Mouse (Mus musculus): ENCODE measurements around the gene Lpp.

Lpp gene

DNA sequence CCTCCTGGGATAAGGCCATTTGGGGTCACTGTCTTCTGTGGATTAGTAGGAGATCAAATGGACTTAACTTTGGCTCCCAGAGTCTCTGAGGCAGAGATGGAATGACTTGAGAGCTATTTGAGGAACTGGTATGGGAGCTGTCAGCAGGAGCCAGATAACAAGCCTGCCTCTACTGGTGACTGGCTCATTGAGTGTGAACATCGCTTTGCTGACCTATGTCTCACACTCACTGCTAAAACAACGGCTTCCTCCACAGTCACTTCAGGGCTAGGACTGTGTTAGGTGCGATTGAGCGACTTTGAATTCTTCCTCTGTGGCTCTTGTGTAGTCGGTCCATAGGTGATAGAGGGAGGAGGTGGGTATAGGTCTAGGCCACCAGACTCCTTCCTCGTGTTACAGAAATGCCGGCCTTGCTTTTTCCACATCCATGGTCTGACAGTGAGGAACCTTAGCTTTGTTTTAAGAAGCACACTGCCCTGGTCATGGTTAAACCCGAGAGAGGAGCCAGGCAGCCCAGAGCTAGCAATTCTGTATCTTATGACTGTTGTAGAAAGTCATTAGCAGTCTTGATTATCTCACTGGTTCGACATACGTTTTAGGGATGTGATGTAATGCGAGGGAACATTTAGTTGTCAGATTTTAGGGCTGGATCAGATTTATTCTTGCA lies 108.5 kb downstream of the Lpp start:
- DNase-seq (ENCODE audit: low spot score) = no peak

DNA sequence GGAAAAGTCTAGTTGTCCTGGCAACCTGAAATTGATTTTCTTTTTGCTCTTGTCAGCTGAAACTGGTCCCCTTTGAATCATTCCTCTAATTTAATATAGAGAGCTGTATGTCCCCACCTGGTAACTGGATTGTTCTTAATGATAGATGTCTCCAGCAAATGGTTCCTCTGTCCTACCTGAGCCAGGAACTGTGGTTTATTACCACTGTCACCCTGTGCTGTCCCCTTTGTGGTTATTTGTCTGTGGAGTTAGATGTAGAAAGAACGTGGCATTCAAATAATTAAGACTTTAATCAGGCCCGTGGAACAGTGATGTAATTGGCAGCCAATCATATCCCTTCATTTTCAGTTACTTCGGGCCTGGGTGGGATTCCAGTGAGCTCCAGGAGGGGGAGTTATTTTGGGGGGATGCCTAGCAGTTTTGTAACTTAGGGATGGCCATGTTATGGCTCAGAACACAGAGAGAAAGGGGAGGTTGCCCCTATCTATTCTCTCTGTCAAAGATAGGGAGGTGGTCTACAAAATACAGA lies 109.1 kb downstream of the Lpp start:
- DNase-seq (ENCODE audit: low spot score) = no peak

DNA sequence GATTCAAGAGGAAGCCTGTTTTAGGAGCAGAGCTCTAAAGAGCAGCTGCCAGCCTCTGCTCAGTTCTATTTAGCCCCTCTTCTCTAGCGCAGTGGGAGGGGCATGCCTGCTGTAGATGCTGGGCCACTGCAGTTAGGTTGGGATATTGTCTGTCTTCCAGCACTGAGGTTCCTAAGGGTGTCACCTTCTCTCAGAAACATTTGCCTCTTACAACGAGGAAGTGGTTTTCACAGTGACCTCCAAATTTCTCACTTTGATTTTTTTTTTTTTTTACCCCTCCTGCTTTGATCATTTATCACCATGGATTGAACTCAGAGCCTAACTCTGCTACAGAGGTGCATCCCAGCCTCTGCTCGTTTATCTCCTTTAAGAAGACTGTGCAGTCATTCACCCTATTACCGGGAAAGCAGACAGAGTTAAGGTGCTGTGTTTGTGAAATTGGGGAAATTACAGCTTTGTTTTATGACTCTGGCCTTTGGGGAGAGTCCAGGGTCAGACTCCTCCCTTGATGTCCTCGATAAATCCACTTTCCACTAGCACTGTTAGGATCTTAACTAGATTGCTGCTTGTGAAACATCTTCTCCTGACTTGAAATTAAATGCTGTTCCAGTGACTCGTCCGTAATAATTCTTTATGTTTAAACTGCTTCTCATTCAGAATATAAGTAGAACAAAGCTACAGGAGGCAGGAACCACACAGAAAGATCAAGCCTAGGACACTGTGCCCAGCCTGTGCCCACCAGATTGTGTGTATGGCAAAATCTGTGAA lies 111.7 kb downstream of the Lpp start:
- no peak for DNase-seq (ENCODE audit: low spot score)

DNA sequence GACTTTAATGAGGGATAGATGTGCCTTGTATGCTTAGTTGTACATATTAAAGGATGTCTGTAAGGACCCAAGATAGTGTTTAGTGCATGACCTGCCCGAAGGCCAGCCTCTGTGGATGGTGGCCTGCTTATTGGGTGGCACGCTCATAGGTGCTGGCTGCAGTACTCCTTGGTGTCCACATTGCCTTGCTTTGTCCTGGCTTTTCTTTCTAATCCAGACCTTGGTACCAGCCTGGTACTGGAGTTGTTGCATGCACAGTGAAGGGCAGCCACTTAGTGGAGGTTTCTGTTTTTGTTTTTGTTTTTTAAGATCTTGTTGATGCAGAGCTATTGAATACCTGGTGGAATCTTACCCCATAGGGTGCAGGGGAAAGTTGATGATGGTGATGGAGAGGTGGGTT lies 112.9 kb downstream of the Lpp start:
- DNase-seq (ENCODE audit: low spot score) = no peak

DNA sequence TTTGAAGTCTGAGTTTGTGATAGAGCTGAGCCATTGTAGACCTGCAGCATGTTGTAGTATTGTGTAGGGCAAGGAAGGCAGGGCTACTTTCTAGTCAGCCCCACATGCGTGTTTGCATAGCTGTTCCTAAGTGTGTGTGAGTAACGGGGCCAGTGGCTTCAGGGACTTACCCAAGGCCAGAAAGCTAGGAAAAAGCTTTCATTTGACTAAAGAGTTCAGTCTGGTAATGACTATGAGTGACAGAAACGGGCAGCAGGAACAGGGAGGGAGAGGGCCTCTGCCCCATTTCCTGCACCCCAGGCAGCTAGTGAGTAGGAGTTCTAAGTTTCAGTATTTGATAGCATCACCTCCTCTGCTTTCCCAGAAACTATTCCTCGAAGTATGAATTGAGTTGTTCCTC lies 113.4 kb downstream of the Lpp start:
- DNase-seq (ENCODE audit: low spot score) = no peak

DNA sequence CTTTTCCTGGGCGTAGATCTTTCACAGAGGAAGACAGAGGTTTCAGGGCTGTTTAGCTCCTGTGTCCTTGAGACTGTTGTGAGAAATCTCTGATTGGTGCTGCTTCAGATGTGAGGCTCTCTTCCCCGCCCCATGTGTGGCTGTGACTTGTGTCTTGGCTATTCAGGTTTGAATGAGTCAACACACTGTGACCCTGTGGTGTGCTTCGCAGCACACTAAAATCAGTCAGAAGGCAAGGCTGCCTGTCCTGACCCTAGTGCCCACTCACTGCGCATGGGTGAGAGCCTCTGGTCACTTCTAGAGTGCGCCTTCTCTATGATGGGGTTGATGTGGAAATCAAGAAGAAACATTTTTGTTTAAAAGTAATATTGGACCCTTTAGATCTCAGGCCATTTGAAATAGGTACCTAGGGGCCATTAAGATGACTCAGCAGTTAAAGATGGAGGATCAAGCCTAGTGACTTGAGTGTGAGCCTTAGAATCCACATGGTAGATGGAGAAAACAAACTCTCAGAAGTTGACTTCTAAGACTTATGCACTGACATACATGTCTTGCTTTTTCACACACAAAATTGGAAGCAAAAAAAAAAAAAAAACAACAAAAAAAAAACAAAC lies 114.7 kb downstream of the Lpp start:
- no peak for DNase-seq (ENCODE audit: low spot score)

DNA sequence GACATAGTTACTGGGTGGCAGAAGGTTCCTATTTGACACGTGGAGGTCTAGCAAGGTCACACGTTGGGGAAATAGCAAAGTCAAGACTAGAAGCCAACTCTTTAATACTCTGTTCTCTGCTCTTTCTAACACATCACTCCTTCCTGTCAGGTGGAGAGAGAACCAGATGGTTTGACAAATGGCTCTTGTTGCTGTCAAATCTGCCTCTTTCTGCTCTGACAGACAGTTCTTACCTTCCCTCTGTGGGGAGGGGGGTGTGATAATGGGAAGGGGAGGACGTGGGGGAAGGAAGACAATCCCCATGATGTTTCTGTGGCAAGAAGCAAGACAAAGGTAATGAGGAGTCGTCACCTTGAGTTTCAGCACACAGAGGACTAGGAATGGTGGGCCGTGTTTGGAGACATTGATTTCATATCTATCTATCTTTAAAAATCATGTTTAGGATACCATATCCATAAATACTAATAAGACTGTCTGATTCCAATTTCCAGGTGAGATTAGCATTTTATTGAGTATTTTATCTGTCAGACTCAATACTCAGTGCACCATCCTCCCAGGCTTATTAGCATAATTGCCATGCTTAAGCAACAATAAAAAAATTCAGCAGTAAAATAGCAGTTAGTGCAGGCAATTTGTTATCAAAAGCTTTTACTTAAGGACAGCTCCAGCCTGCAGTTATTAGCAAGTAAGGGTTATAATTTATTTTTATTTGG lies 115.9 kb downstream of the Lpp start:
- no peak for DNase-seq (ENCODE audit: low spot score)

DNA sequence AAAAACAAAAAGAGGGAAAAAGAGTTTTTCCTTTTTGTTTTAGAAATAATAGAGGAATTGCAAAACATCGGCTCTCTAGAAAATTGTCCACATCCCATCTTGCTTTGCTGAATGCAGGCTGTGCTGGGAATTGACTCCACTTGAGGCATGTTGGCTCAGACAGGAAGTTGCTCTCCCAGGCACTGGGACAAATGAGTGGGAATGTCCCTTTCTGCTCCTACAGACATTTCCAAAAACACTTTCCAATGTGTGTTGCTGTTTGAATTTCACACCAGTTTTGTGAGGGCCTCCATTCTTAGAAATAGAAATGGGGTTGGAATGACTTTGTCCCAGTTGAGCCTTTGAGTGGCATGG lies 116.5 kb downstream of the Lpp start:
- DNase-seq (ENCODE audit: low spot score) = no peak

DNA sequence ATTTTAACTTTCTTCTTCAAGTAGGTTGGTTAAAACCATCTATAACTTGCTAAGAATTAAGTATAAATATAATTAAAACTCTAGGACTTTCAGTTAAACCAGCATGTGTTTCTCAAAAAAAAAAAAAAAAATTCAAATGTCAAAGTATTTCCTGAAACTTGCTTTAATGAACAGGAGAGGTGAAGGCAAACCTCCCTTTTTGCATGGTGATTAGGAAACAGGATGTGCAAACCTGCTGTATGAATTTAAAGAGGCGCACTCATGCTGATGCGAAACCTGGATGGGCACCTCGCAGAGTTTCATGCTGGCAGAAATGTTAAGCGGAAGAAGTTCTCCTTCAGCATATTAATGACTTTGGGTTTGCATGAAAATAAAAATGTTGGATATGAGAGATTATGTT lies 119.9 kb downstream of the Lpp start:
- no peak for DNase-seq (ENCODE audit: low spot score)

DNA sequence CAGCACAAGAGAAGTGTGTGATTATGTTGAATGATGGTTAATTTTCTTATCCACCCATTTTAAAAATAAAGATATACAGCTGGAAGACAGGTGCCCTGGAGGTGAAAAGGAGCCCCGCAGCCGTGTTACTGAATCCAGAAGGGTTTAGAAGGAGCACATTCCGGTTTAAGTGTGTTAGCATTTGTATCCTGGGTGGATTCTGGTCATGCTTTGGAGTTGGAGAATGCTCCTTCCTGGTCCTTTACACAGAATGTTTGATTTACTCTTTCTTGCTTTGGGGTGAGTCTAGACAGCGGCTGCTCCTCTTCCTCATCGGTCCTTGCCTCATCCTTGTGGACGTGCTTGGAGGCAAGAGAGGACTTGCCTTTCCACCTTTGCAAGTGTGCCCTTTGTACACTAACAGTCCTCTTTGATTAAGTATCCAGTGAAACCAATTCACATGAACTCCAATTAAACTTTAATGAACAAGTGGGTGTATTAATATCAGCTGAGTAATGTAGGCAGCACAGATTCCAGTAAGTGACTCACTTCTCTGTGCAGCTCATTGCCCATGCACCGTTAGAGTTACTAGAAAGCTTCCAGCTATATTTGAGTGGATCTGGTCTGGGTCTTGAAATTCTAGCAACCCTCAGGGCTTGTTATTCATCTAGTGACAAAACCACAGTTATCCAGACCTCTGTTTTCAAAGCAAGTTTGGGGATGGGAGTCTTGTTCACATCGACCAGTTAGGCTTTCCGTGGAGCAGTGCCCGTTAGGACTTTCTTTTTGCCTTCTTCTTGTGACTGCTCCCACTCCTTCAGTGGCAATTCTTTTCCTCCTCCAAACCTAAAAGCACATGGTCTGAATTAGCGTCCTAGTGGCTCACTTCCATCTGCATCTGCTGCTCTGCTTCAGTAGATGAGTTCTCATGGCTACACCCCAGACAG lies 121.8 kb downstream of the Lpp start:
- no peak for DNase-seq (ENCODE audit: low spot score)

DNA sequence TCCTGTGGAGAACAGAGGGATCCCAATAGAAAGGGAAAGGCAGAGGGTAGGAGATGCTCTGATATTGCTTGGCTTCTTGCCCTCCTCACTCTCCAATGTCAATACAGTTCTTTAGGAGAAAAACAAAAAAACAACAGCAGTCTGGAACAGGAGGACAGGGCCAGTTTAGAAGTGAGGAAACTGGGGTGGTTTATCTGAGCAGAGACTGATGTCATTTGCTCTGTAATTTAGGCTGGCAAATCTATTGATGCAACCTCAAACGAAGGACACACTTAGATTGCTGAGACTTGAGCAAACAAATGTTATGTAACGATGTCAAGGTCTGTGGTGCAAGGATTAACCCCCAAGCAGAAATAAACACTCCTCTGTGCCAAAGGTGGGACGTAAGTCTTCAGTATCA lies 123.7 kb downstream of the Lpp start:
- DNase-seq (ENCODE audit: low spot score) = no peak

DNA sequence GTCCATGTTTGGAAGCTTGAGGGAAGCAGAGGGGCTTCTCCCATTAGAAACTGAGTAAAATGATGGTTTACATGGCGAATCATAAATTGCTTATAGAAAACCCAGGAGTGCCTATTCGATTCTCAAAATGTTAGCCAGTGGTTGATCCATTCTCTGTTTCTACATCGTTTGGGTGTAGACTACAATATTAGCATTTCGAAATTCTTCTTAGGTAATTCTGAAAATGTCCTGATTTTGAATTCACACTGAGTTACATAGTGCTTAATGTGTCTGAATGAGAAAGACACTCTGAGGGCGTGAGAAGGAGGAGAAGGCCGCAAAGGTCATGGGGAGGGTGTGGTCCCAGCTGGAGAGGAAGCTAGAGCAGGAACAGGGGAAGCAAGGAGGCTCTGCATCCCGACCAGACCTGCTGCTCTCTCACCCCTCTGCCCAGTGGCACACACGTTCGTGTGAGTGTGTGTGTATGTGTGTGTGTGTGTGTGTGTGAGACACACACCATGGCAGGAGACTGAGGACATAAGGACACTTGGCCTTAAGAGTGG lies 124.3 kb downstream of the Lpp start:
- DNase-seq (ENCODE audit: low spot score) = no peak

DNA sequence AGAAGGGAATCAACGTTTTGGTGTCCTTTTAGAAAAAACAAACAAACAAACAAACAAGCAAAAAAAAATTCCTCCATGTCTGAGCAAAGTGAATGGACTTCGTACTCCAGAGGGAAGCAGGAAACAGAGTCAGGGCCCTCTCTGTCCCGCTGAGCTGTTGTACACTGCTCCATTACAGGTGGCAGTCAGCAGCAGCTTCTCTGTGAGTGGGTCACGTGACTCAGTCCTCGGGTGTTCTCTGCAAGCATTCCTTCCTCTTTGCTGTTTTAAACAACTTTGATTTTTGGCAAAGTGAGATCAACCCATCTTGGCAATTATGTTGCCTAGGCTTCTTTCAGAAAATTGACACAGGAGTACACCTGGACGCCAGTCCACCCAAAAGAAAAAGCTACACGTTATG lies 125.5 kb downstream of the Lpp start:
- DNase-seq (ENCODE audit: low spot score) = no peak

DNA sequence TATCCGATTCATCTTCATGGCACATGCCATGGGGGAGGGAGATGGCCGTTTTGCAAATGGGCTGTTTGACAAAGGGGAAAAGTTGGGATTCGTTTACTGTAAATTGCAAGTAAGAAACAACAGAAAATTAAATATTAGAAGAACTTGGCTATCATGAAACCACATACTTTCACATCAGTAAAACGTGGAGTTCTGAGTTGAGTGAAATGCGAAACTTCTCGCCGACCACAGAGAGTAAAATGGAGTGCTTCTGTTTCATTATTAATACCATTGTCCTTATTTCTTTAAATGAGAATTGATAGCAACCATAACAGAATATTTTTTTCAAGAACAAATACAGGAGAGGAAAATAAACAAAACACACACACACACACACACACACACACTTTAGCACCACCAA lies 133.9 kb downstream of the Lpp start:
- no peak for DNase-seq (ENCODE audit: low spot score)

DNA sequence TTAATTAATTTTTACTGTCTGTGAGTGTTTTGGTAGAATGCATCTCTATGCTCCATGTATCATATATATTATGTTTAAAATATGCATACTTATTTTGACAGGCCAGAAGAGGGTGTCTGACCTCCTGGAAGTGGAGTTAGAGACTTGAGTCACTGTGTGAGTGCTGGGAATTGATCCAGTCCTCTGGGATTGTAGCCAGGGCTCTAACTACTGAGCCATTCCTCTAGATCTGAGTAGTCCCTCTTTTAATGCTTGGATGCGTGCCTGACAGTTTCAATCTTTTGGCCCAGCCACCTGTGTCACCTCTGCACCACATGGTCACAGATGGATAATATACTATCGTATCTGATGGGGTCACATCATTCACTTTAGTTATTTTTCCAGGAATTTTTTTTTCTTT lies 138.4 kb downstream of the Lpp start:
- no peak for DNase-seq (ENCODE audit: low spot score)

DNA sequence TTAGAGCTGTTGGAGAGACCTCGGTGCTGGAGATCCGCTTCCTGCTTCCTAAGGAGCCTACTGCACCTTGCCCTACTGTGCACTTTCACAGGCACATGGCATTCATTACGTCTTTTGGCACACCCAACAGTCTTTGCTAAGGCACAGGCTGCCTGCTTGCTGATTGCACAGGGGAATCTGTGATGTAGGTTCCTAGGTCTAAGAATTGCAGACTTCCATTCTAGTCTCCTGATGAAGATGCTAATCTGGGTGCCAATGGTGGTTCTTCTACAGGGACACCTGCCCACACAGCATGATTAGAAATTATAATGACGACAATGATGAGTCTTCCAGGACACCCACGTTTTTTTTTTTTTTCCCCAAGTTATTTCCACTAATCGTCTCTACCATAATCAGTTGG lies 141.9 kb downstream of the Lpp start:
- peak; percentile 16 for DNase-seq (ENCODE audit: low spot score)

DNA sequence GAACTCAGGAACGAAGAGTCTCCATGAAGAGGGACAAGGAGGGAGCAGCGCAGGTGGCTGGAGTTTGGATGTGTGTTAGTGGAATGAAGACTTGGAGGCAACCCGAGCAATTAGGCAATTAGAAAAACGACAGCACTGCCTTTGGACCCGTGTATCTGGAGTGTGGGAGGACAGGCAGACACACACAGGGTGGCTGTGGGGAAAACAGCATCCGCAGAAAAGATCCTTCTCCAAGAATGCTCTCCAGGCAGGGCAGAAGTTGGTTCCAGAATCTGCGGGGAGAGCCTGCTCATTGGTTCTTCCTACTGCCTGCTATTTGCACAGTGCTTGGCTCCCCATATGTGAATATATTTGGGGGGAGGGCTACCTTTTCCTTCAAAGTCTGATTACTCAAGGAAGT lies 143.0 kb downstream of the Lpp start:
- no peak for DNase-seq (ENCODE audit: low spot score)

DNA sequence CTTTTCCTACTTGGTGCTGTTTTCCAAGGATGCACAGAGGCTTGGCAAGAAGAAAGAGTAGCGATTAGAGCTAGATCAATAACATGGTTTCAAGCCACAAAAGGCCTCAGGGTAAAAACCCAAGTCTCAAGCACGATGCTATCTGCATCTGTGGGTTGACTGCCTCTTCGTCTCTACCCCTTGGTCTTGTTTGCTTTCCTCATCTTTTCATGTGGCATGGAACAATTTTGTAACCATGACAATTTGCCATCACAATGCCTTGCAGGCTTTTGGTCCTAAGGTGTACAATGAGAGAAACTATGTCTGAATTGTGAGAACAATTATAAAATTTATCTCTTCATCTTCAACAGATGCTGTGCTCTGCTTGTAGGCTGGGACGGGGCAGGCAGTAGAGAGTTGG lies 145.7 kb downstream of the Lpp start:
- DNase-seq (ENCODE audit: low spot score) = no peak

DNA sequence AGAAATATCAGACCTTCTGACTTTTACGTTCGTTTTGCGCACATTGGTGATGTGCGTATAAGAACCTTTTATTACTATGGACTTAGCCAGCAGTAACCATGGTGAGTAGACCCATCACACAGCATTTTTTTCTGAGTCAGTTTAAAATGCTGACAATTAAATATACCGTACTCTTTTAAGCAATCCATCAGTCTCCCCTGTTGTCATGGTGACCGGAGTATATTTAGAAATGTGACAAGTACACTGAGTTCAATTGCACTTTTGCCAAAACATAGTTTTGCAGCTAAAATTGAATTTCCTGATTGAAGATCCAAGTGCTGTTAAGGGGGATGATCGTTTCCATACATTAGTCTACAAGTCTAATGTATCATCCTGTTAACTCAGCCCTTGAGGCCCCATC lies 149.6 kb downstream of the Lpp start:
- DNase-seq (ENCODE audit: low spot score) = peak; percentile 43

DNA sequence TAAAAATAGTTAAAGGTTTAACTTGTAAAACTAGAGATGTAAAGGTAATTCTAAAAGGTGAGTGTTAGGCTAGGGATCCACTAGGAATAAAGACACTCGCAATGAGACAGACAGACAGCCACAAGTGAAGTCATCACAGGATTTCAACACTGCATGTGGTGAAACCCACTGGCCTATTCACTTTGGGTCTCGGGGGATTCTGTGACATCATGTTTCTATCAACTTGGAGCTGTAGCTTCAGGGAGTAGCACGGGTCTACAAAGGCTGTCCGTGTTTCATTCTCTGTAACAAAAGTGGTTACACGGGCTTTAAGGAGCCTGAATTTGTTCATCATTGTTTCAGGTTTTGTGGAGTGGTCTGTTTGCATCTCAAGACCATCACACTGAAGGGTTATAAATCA lies 152.1 kb downstream of the Lpp start:
- DNase-seq (ENCODE audit: low spot score) = no peak

DNA sequence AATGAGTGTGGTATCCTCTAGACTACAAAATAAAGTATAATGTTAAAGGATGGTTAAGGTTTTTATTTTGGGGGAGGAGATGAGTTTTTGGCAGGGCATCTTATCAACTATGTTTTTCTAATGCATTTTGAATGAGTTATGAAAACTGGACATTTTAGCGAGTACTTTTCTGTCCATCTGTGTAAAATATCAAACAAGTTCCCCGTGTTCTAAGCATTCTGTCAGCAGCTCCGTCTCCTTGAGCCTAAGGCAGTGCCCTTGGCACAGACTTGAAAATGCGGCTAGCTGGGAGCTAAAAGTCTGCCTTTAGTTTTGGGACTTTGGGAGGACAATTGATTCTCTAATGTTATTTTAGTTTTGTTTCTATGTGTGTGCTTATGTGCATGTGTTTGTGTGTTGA lies 165.2 kb downstream of the Lpp start:
- no peak for DNase-seq (ENCODE audit: low spot score)
